Mouse (Mus musculus) kidney, embryonic 14.5 days (tissue): ENCODE measurements around the gene Gtf2f1. TPM values are rescaled to one million over a fixed set of nuclear protein-coding genes. Genes with fewer than 3 reads are reported as not detected.
A peak's percentile ranks its signal among the peaks of the same experiment; 100 is the strongest.

Source experiments
- ATAC-seq: fragments of 200-750 bp; cut with Nextera tagmentation; 2 replicates; pipeline ENCODE4 v1.8.0; 2017; ENCODE audit warnings: moderate number of reproducible peaks, mild to moderate bottlenecking, moderate TSS enrichment, moderate library complexity; ENCODE audit not compliant: low FRiP score, low TSS enrichment
- H3K27ac ChIP-seq: fragments of 300-500 bp; sonication (generic); 2 replicates; pipeline ENCODE4 v1.5.1; 2014; ENCODE audit warnings: low read depth, mild to moderate bottlenecking, low read length, moderate library complexity, mixed read lengths
- H3K27me3 ChIP-seq: fragments of 300-500 bp; sonication (generic); 2 replicates; pipeline ENCODE4 v1.6.1; 2014; ENCODE audit warnings: mild to moderate bottlenecking, low read length; ENCODE audit not compliant: control insufficient read depth, insufficient read depth
- H3K36me3 ChIP-seq: fragments of 300-500 bp; sonication (generic); 2 replicates; pipeline ENCODE4 v1.6.1; 2014; ENCODE audit warnings: low read length, mixed read lengths; ENCODE audit not compliant: control insufficient read depth, insufficient read depth
- H3K4me1 ChIP-seq: fragments of 300-500 bp; sonication (generic); 2 replicates; pipeline ENCODE4 v1.6.1; 2014; ENCODE audit warnings: low read length, mixed read lengths; ENCODE audit not compliant: control insufficient read depth, insufficient read depth
- H3K4me2 ChIP-seq: fragments of 300-500 bp; sonication (generic); replicated peaks from 2 replicates; pipeline ENCODE4 v1.6.1; 2014; ENCODE audit warnings: low read depth, mild to moderate bottlenecking, low read length
- H3K4me3 ChIP-seq: fragments of 300-500 bp; sonication (generic); 2 replicates; pipeline ENCODE4 v1.5.1; 2014; ENCODE audit warnings: mild to moderate bottlenecking, low read length
- H3K9ac ChIP-seq: fragments of 300-500 bp; sonication (generic); 2 replicates; pipeline ENCODE4 v1.6.1; 2014; ENCODE audit warnings: low read depth, mild to moderate bottlenecking, low read length, moderate library complexity
- H3K9me3 ChIP-seq: fragments of 300-500 bp; sonication (generic); 2 replicates; pipeline ENCODE4 v1.6.1; 2016; ENCODE audit warnings: low read length; ENCODE audit not compliant: control insufficient read depth
- WGBS: fragments of 180-500 bp; shearing (Covaris S2); extraction: QIAGEN DNeasy Blood & Tissue Kit; methylation state at CpG from one replicate; pipeline ENCODE4 v1.1.7; 2014; 5-methylcytosine and 5-hydroxymethylcytosine counted together
- polyA plus RNA-seq: library from polyadenylated mRNA; unstranded; fragments of >200 nt; fragmentation: Nextera tagmentation; extraction: Ambion mirVana; gene quantifications from 2 replicates; pipeline ENCODE4 v1.2.1, GENCODE M21; 2014

Gtf2f1 gene
- polyA plus RNA-seq, 1 experiment from 2014 or later = 65.6 TPM

DNA sequence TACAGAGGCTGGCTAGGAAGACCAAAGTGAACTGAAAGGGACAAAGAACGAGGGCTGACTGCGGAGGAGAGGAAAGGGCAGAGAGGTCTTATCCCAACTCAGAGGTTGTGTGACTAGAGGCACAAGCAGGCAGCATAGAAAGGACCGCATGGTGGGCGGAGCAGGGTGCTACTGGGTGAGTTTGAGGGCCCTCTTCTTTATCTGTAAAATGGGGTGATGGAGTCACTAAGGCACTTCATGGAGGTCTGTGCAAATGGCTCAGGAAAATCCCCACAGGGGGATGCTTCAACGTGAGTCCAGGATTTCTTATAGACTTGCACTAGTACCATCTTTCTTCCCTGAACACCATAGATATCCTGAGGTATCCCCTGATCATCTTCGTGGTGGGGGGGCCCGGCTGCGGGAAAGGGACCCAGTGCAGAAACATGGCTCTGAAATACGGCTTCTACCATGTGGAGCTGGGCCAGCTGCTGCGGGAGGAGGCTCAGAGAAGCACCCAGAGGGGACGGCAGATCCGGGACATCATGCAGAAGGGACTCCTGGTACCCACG lies 1.2 kb upstream of the Gtf2f1 start:
- peak overlapping the region; percentile 74; the same call in 1 of the 2 replicates for H3K9ac ChIP-seq
- no peak; the same call in 1 of the 2 replicates for ATAC-seq
- peak overlapping the region; percentile 74 for H3K27ac ChIP-seq
- H3K27me3 ChIP-seq = no peaks in the 10 kb centered on the region
- H3K9me3 ChIP-seq = no peaks in the 10 kb centered on the region
- H3K4me3 ChIP-seq = peak overlapping the region; percentile 86
- peaks cover 20% of the 10 kb centered on the region for H3K36me3 ChIP-seq
- WGBS = 69% methylated on average over 13 of the region's 13 CpGs
- peak overlapping the region; percentile 74 for H3K4me2 ChIP-seq
- peaks cover 12% of the 10 kb centered on the region; the same call in 1 of the 2 replicates for H3K4me1 ChIP-seq

DNA sequence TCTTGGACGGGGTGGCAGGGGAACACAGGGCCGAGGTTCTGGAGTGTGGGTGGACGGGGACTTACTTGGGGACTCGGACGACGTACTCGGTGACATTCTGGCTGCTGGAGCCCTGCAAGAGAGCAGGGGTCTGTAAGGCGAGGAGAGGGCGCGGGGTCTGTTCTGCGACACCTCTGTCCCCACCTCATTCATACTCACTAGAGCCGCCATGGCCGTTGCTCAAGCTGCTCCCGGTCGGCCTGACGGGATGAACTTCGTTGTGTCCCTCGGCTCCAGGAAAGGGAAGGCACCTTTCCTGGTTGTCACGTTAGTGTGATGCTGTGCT lies 215 bp downstream of the Gtf2f1 start:
- Histone ChIP-seq H3K4me1 (peaks cover 12% of the 10 kb centered on the region; the same call in 1 of the 2 replicates), H3K9ac (peak overlapping the region; percentile 87), H3K4me3 (peak overlapping the region; percentile 86), H3K9me3 (no peaks in the 10 kb centered on the region), H3K4me2 (peak overlapping the region; percentile 91), H3K36me3 (peaks cover 35% of the 10 kb centered on the region), H3K27me3 (no peaks in the 10 kb centered on the region), H3K27ac (peak overlapping the region; percentile 55; the same call in 1 of the 2 replicates)
- ATAC-seq = peak; percentile 57
- WGBS = 0% methylated on average over 19 of the region's 19 CpGs

DNA sequence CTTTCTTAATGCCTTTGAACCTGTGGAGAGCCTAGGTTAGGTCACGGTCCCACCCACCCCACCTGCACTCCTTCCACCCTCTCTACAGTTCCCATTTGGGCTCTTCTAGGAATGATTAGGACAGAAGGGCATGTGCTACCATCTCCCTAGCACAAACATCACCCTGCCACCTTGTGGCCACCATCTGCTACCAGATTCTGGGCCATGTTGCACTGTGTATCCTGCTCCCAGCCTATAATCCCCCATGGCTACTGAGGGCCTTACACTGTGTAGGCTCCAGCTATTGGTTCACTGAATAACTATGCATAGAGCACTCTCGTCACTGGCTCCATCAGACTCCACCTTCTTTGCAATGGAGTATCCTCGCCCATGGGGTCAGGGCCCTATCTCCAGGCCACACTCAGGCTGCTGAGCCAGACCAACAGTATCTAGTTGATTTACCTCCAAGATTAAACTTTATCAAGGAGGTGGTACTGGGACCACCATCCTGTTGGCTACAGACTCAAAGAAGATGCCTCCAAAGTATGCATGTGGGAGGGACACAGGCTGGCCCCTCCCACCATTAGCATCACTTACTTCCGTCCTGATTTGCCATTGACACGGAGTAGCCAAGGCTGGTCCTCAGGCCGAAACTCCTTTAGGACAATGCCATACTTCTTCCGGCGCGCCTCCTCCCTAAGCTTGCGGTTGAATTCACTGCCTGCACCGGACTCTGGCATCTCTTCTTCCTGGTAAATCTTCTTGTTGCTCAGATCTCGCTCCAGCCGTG lies 3.8 kb downstream of the Gtf2f1 start:
- no peak for ATAC-seq
- 91% methylated on average over 13 of the region's 13 CpGs for WGBS
- peaks cover 68% of the 10 kb centered on the region for H3K36me3 ChIP-seq
- no peak overlapping the region for H3K27ac ChIP-seq
- no peaks in the 10 kb centered on the region for H3K9me3 ChIP-seq
- no peak overlapping the region for H3K9ac ChIP-seq
- no peak overlapping the region for H3K4me2 ChIP-seq
- H3K4me3 ChIP-seq = no peak overlapping the region
- H3K4me1 ChIP-seq = peaks cover 9% of the 10 kb centered on the region; the same call in 1 of the 2 replicates
- H3K27me3 ChIP-seq = no peaks in the 10 kb centered on the region

DNA sequence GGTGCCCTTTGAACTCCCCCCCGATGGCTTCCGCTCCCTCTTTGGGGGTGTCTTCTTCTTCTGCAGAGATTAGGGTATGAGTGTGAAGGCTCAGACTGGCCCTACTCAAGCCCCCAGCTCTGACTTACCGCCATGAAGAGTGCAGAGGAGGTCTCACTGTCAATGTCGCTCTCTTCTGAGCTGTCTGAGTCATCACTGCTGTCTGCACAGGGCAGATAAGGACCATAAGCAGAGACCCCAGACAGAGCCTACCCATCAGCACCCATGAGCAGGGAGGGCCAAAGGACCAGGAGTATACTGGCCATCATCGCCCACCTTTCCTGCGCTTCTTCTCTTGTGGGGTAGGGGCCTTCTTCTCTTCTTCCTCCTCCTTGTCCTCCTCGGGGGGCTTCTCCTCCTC lies 7.1 kb downstream of the Gtf2f1 start:
- Histone ChIP-seq H3K27me3 (no peaks in the 10 kb centered on the region), H3K27ac (no peak overlapping the region), H3K36me3 (peaks cover 74% of the 10 kb centered on the region), H3K9me3 (no peaks in the 10 kb centered on the region), H3K9ac (no peak overlapping the region), H3K4me3 (no peak overlapping the region), H3K4me2 (no peak overlapping the region), H3K4me1 (no peaks in the 10 kb centered on the region)
- ATAC-seq = no peak
- WGBS = 87% methylated on average over 7 of the region's 7 CpGs

DNA sequence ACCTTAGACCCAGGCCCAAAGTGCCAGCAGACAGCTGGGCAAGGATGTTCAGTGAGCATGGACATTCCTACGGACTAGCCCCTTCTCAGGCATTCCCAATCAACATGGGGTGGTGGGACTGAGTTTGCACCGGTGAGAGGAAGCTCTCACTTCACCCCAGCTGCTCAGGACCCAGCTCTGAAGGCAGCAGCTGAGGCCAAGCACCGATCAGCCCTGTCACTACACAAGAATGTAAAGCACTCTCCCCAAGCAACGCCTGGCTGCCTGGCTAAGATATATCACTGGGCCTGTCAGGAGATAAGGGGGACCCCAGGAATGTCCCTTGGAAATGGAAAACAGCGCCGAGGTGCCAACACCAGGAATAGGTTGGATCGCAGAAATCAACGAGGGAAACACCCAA lies 9.9 kb downstream of the Gtf2f1 start:
- Histone ChIP-seq H3K36me3 (peaks cover 59% of the 10 kb centered on the region), H3K4me1 (peaks cover 8% of the 10 kb centered on the region), H3K9ac (no peak overlapping the region), H3K9me3 (no peaks in the 10 kb centered on the region), H3K27ac (no peak overlapping the region), H3K4me2 (no peak overlapping the region), H3K4me3 (no peak overlapping the region), H3K27me3 (no peaks in the 10 kb centered on the region)
- 71% methylated on average over 8 of the region's 8 CpGs for WGBS
- ATAC-seq = no peak

DNA sequence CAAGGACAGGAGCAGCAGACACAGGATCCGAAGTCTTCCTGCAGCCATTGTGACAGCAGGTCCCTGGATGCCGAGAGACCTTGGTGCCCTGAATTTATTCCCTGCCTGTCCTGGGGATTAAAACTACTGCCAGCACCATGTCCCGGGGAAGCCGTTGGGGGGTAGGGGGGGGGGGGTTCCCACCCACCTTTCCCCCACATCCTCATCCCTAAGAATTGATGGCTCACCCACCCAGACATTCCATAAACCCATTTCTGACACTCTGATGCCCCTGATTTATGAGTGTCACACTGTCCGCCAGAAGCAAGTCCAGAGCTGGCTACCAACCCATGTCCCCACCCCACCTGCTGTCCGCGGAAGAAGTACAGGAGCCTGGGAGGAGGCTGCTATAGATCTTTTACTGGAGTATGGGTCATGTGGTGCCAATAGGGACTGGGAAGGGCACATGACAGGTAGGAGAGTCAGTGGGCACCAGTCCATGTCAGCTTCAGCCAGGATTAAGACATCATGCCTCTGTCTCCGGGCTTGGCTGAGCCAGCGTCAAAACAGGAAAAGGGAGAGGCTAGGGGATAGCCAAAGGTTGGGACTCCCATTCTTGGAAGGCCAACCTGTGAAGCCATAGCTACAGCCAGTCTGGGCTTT lies 11.0 kb downstream of the Gtf2f1 start, which contains the start of gene Pspn:
Pspn (minus strand) TSS at position 51 of the 642 bp plus-strand sequence.
- WGBS = 85% methylated on average over 9 of the region's 9 CpGs
- Histone ChIP-seq H3K4me3 (no peak within 1 kb of the TSS), H3K27me3 (no peaks in the 10 kb centered on the region), H3K36me3 (peaks cover 59% of the 10 kb centered on the region), H3K4me2 (no peak within 1 kb of the TSS), H3K27ac (no peak within 1 kb of the TSS), H3K9ac (no peak within 1 kb of the TSS), H3K4me1 (peaks cover 8% of the 10 kb centered on the region), H3K9me3 (no peaks in the 10 kb centered on the region)
- ATAC-seq = no peak

DNA sequence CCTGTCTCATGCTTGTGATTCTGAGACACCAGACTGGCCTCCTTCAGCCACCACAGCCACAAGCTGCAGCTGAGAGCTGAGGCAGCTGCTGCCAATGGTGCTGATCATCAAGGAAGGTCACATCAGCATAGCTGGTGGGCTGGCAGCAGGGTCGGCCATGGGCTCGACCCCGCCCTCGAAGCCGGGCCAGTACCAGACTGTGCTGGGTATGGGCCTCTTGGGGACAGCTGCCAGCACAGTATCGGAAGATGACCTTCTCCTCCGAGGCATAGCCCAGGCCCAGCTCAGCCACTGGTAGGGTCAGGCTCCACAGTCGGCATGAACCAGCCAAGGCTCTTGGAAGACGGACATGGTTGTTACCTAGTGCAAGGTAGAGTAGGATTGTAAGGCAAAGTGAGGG lies 11.7 kb downstream of the Gtf2f1 start:
- Histone ChIP-seq H3K36me3 (peaks cover 59% of the 10 kb centered on the region), H3K9me3 (no peaks in the 10 kb centered on the region), H3K9ac (no peak overlapping the region), H3K4me2 (no peak overlapping the region), H3K27me3 (no peaks in the 10 kb centered on the region), H3K4me3 (no peak overlapping the region), H3K4me1 (peaks cover 8% of the 10 kb centered on the region), H3K27ac (no peak overlapping the region)
- 90% methylated on average over 9 of the region's 9 CpGs for WGBS
- ATAC-seq = no peak

DNA sequence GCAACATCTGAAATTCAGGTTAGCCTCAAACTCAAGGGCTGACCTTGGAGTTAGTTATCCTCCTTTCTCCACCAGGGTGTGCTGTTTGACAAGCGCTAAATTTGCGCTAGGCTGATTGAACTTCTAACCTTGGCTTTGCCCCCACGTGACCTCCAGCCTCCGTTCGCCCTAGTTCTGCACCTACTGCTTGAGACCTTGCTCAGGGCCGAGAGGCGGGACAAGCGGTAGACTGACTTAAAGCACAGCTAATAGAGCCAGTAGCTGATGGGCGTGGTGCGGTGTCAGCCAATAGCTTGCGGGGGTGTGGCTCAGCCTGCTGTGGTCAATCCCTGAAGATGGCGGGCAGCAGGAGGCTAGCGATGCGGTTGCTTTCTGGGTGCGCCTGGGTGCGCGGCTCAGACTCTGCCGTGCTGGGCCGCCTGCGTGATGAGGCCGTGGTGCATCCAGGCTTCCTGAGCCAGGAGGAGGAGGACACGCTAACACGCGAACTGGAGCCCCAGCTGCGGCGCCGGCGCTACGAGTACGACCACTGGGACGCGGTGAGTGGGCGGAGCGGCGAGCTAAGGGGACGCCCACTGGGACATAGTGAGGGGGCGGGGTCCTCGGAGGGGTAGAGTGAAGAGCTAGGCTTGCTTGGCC lies 13.9 kb downstream of the Gtf2f1 start, which contains the start of gene Alkbh7:
Alkbh7 (plus strand) TSS at position 311 of the 639 bp plus-strand sequence.
- Histone ChIP-seq H3K4me1 (peaks cover 8% of the 10 kb centered on the region), H3K4me3 (peak within 1 kb of the TSS; percentile 85), H3K9ac (peak within 1 kb of the TSS; percentile 63), H3K9me3 (no peaks in the 10 kb centered on the region), H3K36me3 (peaks cover 63% of the 10 kb centered on the region), H3K4me2 (peak within 1 kb of the TSS; percentile 69), H3K27me3 (no peaks in the 10 kb centered on the region), H3K27ac (peak within 1 kb of the TSS; percentile 69; the same call in 1 of the 2 replicates)
- under 1% methylated on average over 38 of the region's 38 CpGs for WGBS
- peak; percentile 99 for ATAC-seq
